Mouse (Mus musculus) heart, embryonic 16.5 days (tissue): ENCODE data around the gene Hyal1. TPM values are rescaled to one million over a fixed set of nuclear protein-coding genes. Genes with fewer than 3 reads are reported as not detected.

Source experiments
- polyA plus RNA-seq: library from polyadenylated mRNA; unstranded; fragments of >200 nt; fragmentation: Nextera tagmentation; extraction: Ambion mirVana; gene quantifications from 2 replicates; pipeline ENCODE4 v1.2.1, GENCODE M21; 2015

Gene Hyal1
- polyA plus RNA-seq, 1 experiment from 2014 or later, result 8.4 TPM

Other genes starting within 250 kb of the Hyal1 start
- gene Hemk1, start 238.6 kb upstream of the Hyal1 start, polyA plus RNA-seq, result 10.2 and 14.4 TPM in 2 replicates
- gene 6430571L13Rik, start 236.3 kb upstream of the Hyal1 start, polyA plus RNA-seq, result 1.2 and 1.5 TPM in 2 replicates
- 2.2 and 2.6 TPM in 2 replicates for gene Cacna2d2, start 177.3 kb upstream of the Hyal1 start, polyA plus RNA-seq
- gene Tmem115, start 43.0 kb upstream of the Hyal1 start, polyA plus RNA-seq, result 31.3 and 32.9 TPM in 2 replicates
- gene Cyb561d2, start 34.7 kb upstream of the Hyal1 start, polyA plus RNA-seq, result 17.7 and 18.5 TPM in 2 replicates
- 32.4 and 33.3 TPM in 2 replicates for gene Nprl2, start 34.7 kb upstream of the Hyal1 start, polyA plus RNA-seq
- gene Zmynd10, start 29.6 kb upstream of the Hyal1 start, polyA plus RNA-seq, result 1.7 and 2.5 TPM in 2 replicates
- 54.0 and 55.3 TPM in 2 replicates for gene Rassf1, start 25.4 kb upstream of the Hyal1 start, polyA plus RNA-seq
- gene Tusc2, start 13.7 kb upstream of the Hyal1 start, polyA plus RNA-seq, result 44.3 and 44.7 TPM in 2 replicates
- gene Hyal2, start 9.0 kb upstream of the Hyal1 start, polyA plus RNA-seq, result 87.4 and 87.7 TPM in 2 replicates
- gene Naa80, start 2.0 kb downstream of the Hyal1 start, polyA plus RNA-seq, result 15.1 and 19.2 TPM in 2 replicates
- 0.54 and 0.69 TPM in 2 replicates for gene Hyal3, start 3.9 kb downstream of the Hyal1 start, polyA plus RNA-seq
- gene Ifrd2, start 10.7 kb downstream of the Hyal1 start, polyA plus RNA-seq, result 45.7 and 46.5 TPM in 2 replicates
- 11.0 and 12.0 TPM in 2 replicates for gene Sema3b, start 32.3 kb downstream of the Hyal1 start, polyA plus RNA-seq
- 419 and 458 TPM in 2 replicates for gene Gnai2, start 58.4 kb downstream of the Hyal1 start, polyA plus RNA-seq
- gene Slc38a3, start 92.6 kb downstream of the Hyal1 start, polyA plus RNA-seq, result 3.3 and 3.9 TPM in 2 replicates
- gene Gnat1, start 102.8 kb downstream of the Hyal1 start, polyA plus RNA-seq, result 0.39 TPM in 2 replicates
- 3.9 and 4.7 TPM in 2 replicates for gene Sema3f, start 133.5 kb downstream of the Hyal1 start, polyA plus RNA-seq
- gene Rbm5, start 194.1 kb downstream of the Hyal1 start, polyA plus RNA-seq, result 137 and 146 TPM in 2 replicates